Mouse (Mus musculus): ENCODE data around the gene Gm26558. TPM values are rescaled to one million over a fixed set of nuclear protein-coding genes. Genes with fewer than 3 reads are reported as not detected.

The Gm26558 gene
- polyA plus RNA-seq (2012; fragmentation: generic; extraction: Trizol): 1 to 10 TPM in 1 of 2 experiments, under 1 TPM in 1; 0.76 to 1.6 TPM

DNA sequence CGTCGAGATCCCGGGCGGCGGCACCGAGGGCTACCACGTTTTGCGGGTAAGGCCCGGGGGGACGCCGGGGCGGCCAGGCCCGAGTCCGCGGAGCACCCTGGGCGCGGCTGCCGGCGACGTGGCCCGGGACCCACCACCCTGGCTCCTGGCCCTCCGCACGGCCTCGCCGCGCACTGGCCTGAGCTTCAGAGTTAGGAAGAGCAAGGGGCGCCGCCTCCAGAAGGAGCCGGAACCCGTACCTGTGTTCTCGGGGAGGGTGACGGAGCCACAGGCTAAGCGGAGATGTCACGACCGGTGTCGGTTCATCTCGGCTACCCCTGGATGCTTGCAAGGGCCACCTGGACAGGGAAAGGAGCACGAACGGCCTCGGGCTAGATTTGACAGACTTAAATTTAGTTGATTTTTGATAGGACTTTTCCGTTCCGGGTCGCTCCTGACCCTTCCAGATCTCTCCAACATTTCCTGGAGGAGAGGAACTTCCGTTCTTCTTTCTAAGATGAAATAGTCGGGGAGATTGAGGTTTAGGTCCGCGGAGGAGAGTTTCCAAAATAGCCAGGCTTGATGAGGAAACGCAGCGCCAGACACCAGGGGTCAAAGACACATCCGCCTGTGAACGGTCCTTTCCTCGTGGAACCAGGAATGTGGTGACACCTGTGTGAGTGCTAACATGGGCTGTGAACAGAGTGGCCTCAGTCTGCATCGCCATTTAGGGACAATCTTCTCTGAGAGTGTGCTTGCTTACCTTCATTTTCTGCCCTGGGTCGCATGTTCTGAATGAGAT is at the start of gene Gm26558:
Gene Gm26558, minus strand, starts transcription at position 394 of the 781 bp plus-strand sequence.

GRCm38 (mm10) chr2:70660887-70661714 is 807 bp downstream of the Gm26558 start, which contains the start of gene Gorasp2:
TSS of gene Gorasp2 (plus strand) at chr2:70661576.

Other genes starting within 250 kb of the Gm26558 start
- not detected for gene Sp5, start 187.2 kb downstream of the Gm26558 start, polyA plus RNA-seq (2012; fragmentation: generic; extraction: Trizol)
- under 1 TPM; 0.34 to 0.80 TPM for gene Erich2, start 153.3 kb downstream of the Gm26558 start, polyA plus RNA-seq (2012; fragmentation: generic; extraction: Trizol)
- gene Gad1, start 109.0 kb downstream of the Gm26558 start, polyA plus RNA-seq (2012; fragmentation: generic; extraction: Trizol): not detected
- gene Gorasp2, start 532 bp downstream of the Gm26558 start, polyA plus RNA-seq (2012; fragmentation: generic; extraction: Trizol): 10 to 100 TPM; 70.4 to 90.4 TPM
- 1 to 10 TPM in 1 of 2 experiments, under 1 TPM in 1; 0.57 to 5.8 TPM for gene Tlk1, start 163.6 kb upstream of the Gm26558 start, polyA plus RNA-seq (2012; fragmentation: generic; extraction: Trizol)